Mouse (Mus musculus): ENCODE measurements around the gene Hoxb7.

The Hoxb7 gene

DNA sequence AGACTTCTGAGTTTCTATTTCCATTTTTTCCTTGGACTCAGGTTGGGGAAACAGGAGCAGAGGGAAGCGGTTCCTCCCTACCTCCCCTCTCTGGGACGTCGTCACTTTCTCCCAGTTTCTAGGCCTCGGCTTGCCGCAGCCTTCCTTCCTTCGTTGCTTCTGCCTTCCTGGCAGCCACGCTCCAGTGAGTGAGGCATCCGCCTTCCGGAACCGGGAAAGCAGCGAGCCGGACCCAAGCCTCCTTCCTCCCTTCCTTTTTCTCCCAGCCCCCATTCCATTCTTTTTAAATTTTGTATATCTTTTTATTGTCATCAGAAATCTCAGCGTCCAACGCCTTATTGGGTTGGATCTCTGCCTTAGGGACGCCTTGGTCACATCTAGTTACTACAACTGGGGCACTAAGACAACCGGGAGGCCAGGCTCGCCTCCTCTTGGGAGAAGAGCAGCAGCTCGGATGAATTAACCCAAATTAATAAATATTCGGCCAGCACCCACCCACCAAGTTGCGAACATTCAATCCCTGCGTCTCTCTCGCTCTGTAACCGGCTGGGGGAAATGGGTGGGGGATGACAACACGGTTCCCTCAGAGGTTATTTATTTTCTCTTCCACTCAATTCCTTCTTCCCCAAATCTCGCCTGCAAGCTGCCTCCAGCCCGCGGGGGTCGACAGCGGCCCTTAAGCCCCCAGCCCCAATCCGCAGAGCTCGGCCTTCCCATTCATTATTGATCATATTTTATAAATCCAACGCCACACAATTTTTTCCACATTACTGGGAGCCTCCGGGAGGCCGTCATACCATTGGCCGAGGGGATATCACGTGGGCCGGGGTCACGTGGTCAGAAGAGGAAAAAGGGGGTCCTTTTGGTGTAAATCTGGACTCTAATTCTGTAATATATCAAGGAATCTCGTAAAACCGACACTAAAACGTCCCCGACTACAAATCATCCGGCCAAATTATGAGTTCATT lies at the start of gene Hoxb7:
Hoxb7 (plus strand) TSS at position 853 of the 968 bp plus-strand sequence.
- 3% methylated on average over 43 of the region's 43 CpGs for WGBS

DNA sequence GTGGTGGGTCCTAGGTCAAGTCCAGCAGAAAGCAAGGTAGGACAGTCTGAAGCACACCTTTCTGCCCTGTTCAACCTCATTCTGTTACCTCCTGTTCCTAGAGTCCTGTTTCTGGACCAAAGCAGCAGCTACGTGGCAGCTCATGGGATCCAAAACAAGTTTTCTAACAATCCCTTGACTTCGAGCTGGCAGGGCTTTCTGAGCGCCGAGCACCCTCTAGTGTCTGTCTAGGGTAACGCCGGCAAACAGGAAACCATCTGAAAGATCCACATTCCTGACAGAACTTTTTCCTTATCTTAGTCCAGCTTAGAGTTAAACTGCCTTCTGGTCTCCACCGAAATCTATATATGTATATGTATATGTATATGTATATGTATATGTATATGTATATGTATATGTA lies 46.2 kb upstream of the Hoxb7 start:
- 3% methylated on average over 7 of the region's 7 CpGs for WGBS

DNA sequence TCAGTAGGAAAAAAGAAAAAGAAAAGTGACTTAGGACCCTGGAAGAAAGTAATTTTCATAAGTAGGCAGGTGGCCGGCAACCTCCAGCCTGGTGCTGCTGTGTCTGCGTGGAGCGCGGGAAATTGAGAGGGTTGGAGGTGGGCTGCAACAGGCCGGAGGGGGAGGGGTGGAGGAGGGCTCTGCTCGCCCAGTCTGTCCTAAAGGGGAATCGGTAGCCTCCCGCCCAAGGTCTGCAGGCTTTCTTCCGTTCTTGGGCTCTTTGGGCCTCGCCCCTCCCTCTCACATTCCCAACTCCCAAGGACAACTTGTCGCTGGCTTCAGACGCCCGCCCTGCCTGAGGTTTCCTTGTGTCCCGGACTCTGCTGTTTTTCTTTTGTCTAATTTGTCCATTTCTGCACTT lies 35.5 kb upstream of the Hoxb7 start:
- WGBS, result 5% methylated on average over 14 of the region's 14 CpGs

DNA sequence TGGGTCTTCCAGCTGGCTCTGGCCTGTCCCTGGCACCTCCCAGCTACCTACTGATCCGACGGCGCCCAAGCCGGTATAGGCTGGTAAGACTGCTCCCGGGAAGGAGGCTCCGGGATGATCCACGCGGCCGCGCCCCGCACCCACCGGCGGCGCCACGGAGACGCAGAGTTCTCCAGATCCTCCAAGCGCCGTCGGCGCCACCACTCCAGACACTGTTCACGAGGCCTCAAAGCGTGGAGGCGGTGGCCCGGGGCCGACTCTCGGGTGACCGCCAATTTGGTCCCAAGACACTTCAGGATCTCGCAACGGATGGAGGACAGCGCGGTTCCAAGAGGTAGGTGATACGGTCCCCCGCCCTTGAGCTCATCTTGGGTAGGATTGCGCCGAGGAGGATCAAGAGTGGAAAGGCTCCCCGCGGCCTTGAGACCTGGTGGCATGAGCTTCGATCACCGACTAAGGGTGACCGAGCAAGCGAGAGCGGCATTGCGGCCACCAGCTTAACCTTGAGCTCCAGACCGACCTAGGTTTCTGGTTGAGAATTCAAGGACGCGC lies 34.9 kb upstream of the Hoxb7 start:
- 2% methylated on average over 46 of the region's 46 CpGs for WGBS

DNA sequence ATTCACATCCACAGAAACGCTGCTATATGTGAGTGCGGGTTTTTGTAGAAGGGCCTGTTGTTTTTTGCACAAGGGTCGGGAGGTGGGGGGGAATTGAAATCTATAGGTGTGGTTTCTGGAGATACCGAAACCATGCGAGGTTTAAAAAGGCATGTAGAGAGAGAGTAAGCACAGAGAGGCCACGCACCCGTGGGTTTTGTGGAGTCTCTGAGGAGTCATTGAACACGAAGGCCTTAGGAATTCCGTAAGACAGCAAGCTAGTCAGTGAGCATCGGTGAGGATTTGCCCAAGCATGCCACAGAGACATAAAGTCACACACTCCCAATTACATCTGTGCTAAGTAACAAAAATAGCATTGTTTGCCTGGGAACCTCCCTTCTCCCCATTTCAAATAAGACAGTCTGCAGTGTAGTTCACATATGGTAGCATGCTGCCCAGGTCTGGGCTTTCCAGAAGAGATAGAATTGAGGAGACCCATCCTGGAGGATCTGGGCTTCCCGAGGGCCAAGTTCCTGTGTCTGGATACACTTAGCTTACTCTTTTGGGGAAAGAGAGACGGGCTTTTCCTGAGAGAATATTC lies 33.8 kb upstream of the Hoxb7 start:
- WGBS, result 8% methylated on average over 12 of the region's 12 CpGs

DNA sequence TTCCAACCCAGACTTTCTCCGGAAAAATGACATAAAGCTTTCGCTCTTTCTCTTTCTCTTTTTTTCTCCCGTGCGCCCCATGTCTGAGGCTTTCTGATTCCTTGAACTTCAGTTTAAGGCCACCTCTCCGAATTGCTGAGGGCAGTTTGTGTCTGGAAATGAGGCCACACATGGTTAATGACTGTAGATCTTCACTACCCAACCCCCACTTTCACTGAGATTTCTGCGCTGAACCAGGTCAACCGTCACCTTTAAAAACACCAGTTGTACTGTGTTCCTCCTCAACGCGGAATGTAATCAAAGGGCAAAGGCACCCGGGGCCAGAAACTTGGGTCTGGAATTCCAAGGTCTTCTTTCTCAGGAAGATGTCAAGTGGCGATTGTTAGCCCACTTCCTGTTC lies 32.2 kb upstream of the Hoxb7 start:
- WGBS, result 2% methylated on average over 11 of the region's 11 CpGs

DNA sequence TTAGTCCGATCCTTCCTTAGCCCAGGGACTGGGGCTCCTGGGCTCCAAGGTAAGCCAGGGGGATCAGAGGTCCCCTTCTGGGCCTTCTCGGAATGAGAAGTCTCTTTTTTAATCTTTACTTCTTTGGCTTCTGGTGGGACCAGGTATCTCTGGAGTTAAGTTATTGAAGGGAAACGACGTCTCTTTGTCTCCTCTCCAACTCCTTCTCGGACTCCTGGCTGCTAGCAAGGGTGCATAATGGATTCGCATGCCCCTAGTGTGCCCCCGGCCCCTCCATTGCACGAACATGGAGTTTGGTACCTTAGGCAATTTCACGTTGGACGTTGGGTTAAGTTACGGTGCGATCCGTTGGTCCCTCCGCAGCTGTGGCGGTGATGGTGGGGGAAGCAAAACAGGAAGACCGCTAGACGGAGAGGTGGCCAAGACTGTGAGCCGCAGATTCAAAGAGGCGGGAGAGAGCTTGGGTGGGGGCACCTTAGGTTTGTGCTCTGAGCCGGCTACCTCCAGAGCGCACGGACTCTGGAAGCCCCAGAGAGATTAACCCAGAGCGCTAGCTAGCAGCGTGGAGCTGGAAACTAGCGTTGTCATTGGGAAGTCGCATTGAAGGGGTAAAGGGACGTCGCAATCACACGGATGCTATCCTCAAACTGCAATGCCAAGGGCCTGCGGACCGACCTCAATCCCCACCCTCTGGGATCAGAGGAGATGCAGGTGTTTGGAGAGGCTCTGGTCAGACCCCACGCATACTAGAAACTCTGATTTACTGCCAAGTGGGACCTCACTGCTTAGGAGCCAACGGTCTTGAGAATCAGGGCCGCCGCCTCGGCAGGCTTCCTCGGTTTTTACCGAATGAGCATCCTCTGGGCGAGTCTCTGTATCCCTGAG lies 31.1 kb upstream of the Hoxb7 start:
- WGBS, result 5% methylated on average over 39 of the region's 39 CpGs

DNA sequence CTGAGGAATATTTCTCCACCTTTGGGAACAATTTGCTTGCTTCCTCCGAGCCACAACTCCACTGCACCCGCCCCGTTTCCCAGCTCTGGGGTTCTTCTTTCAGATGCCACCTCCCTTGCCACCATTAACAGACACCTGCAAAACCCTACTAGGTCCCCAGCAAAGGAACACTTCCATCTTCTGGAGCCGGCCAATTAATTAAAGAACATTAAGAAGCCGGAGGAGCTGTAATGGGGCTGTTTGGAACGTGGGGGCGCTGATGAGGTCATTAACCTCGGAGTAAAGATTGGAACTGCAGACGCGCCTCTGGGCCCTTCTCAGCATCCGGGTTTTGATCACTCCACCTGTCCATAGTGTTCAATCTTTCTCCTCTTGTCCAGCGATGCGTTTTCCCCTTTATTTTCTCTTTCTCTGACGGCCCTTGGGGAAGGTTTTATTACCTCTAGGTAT lies 30.4 kb upstream of the Hoxb7 start:
- WGBS, result 3% methylated on average over 14 of the region's 14 CpGs

DNA sequence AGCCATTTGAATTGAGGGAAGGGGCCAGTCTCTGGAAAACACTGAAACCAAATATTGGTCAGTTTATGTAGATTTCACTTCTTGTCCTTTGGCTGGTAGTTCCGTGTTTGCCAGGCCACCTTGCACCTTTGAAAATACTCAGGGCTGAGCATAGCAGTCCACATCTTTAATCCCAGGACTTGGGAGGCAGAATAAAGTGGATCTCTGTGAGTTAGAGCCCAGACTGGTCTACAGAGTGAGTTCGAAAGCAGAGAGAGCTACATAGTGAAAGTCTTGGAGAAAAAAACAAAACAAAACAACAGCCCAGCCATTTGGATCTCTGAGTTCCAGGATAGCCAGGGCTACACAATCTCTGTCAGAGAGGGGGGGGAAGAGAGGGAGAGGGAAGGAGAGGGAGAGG lies 29.3 kb upstream of the Hoxb7 start:
- 20% methylated on average over 2 of the region's 2 CpGs for WGBS

DNA sequence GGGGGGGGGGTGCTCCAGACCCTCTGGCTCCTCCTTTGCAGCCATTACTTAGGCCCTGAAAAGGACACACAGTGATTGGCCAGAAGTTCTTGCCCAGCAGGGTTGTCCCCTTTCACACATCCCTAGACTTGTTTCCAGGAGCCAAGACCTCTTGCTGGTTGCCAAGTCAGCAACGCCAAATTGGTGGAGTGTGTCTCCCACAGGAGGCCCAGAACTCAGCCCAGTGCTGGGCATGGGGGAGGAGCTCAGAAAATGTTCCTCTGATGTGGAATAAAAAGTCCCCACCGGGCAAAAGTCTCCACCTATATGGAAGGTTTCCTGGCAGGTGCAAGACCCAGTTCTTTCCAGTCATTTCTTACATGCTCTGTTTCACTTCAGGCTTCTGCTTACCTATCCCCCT lies 27.4 kb upstream of the Hoxb7 start:
- 7% methylated on average over 2 of the region's 2 CpGs for WGBS

DNA sequence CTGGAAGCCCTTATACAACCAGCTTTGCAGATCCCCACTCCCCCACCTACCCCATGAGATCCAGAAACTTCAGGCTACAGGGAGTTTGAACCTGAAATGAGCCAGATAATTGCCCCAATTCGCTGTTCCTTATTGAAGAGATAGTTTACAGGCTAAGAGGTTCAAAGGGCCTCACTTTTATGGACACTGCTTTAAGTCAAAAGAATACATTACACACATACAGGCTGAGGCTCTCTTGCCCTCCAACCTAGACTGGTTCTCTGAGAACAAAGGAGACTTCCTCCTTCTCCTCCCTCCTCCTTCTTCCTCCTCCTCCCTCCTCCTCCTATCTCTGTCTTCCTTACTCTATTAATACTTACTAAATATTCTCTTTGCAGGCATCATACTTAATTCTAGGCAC lies 26.9 kb upstream of the Hoxb7 start:
- WGBS, result 3% methylated on average over 1 of the region's 1 CpGs

DNA sequence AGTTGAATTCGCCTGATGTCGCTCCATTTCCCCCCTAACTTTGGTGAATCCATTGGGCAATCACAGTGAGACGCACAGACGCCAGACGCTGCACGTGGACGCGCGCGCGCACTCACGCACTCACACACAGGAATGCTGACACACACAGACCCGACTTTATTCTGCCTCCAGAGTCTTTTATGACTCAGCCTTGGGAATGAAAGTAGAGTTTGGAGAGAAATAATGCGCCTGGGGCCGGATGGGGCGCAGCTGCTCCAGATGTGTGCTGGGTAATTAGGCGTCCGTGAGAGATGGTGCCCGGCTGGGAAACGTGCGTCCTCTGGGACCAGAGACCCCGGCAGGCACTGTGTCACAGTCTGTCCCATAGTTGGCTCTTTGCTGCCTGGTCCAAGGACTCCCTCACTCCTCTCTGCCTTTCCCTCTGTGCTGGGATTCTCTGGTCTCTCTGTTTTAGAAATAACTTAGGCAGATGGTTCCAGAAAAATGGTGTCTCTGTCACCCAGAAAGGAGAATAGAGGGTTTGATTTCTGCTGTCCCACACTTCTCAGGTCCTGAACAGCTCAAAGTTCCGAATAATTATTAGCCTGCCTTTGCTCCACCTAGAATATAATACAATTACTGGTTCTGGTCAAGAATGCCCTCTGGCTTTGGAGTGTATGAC lies 26.0 kb upstream of the Hoxb7 start:
- 4% methylated on average over 23 of the region's 23 CpGs for WGBS

DNA sequence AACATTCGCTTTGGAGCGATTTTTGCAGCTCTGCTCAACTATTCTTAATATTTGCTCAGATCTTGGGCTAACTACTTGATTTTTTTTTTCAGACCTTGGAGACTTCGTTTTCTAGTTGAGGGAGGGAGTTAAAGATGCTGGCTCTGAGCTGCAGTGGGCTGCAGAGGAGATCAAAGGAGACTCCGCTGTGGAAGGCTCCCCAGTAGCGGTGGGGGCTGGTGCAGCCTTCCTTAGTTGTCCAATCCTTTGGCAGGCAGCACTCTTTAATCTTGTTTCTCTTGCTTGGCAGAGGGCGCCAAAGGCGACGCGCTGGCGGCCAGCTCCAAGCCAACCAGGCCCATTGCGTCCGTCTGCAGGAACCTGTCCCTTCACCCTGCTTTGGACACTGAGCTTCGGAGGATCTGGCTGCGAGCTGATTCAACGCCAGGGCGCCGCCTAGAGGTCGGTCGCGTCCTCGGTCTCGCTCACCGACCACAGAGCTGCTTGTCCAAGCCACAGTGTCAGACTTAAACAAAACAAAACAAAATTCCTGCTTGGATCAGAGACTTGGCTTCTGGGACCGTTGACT lies 25.0 kb upstream of the Hoxb7 start:
- 3% methylated on average over 24 of the region's 24 CpGs for WGBS

DNA sequence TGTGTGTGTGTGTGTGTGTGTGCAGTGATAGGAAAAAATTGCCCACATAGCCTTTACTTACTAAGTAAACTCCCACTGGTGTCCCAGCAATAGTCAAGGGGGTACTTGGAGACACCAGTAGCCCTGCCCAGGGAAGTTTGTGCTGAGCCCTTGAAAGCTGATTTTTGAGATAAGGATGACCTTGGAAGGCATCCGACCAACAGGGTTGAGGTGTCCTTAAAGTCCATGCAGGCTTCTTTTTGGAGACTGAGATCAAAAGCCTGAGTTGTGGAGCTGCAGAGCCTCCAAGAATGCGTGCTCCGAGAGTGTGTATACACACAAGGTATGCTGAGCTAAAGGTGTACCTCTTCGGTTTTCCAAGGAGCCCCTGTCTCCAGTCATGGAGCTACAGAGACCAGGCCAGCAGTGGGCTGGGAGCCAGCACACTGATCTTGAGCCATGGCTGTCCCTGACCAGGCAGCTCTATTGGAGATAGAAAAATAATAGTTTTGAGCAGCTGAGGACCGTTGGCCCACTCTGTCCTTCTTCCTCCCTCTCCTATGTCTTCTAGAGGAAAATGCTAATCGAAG lies 24.1 kb upstream of the Hoxb7 start:
- WGBS, result 12% methylated on average over 6 of the region's 6 CpGs

DNA sequence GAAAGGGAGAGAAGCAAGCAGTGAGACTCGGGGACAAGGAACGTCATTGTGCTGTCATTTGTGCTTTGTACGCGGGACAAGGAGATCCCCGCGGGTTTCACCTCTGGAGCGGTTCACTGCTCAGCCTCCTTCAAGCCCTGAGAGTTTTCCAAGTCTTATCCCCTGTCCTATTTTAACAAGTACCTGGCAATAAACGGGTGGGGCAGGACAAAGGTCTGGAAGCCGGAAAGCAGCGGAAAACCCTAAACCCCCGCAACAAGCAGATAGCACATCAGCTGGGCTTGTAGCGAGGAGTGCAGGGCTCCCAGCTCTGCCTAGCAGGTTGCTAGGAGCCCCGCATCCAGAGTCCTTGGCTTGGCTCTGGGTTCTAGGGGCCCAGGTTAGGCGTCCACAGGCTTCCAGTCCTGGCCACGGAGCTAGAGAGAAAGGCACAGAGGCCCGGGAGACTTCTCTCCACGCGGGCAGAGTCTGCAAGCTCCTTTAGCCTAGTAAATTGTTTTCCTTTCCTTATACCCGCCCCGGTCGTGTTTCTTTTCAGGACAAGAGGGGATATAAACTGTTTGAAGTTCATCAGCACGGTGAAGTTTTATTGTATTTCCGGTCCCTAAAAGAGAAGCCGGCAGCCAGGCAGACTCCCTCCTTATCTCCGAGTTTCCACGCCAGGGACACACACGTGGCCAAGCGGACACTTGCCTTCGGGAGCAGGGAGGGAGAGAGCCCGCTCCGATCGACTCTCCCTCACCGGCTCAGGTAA lies 22.6 kb upstream of the Hoxb7 start:
- WGBS, result 2% methylated on average over 33 of the region's 33 CpGs

DNA sequence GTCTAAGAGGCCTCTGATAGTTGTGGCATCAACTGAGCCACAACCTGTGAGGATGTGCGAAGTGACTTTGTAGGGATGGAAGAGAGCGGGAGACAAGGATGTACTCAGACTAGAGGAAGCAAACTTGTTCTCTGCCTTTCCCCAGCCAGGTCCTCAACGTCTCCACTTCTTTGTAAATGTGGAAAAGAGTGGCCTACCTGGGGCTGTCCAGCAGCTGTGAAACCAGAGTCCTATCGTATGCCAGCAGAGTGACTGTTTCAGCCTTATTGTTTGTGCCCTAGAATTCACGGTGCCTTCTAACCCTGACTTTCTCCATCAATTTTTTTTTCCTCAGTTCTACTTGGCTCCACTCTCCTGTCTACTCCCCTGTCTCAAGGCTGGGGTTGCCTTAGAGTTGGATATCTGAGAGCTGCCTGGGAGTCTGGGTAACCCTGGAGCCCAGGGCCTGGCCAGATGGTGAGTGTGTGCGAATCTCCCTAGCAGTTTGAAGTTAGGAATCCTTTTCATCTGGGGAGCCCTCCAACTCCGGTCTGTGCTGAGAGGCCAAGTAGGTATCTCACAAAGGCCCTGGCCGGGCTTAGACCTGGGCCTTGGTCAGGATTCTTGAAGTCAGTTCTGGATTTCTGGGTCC lies 21.9 kb upstream of the Hoxb7 start:
- 6% methylated on average over 8 of the region's 8 CpGs for WGBS

DNA sequence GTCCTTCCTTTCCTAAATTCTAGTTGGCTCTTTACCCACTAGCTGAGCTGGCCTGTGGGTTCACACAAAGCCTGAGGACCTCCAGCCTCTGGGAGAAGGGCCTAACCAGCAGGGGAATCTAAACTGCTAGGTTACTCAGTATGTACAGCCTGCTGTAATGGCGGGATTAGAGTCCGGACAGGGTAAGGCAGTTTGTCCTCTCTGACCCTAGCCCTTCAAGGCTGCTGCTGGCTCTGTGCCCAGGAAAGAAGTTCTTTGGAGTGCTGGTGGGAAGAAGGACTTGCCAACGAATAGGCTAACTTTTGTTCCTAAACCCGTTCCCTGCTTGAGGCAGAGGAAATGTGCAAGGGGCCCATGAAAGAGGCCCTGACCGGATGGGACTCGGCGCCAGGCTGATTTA lies 20.5 kb upstream of the Hoxb7 start:
- 4% methylated on average over 7 of the region's 7 CpGs for WGBS

DNA sequence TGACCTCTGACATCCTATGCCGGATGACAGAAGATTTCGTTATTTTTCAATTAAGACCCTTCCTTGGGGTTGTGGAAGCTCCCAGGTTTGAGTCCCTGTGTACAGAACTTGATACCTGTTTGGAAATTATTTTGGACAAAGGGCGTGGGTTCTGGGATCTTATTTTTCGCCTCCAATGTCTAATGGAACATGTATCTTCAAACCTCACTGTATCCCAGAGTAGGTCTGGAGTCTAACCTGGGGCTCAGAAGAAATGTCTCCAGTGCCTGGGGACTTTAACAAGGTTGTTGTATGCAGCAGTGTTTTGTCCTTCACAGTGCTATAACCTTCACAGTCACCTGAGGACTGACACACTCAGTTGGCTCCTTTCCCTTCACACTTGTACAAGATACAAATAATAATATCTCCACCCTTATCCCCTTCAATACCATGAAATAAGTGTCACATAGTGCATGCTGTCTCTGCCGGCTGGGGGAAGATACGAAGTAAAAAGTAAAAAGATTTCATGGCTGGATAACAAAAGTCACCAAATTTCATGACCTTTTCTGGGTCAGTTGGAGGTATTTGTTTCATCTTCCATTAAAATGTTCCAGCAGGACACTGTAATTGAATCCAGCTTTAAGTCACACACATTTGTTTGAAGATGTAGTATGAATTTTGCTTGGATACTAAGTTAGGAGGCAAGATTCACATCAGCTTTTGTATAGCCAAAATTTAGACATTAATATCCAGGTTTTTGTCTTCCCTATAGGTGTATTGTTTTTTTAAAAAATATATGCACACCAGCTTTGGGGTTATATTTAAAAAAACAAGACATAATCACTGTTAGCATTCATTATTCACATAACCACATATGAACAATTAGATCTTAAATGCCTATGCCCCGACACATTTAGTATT lies 19.2 kb upstream of the Hoxb7 start:
- WGBS, result 13% methylated on average over 7 of the region's 7 CpGs

Measured in cerebral cortex, adult 2 months (tissue).